Mouse (Mus musculus) kidney, adult 2 months (tissue): ENCODE measurements around the gene Rnf220. TPM values are rescaled to one million over a fixed set of nuclear protein-coding genes. Genes with fewer than 3 reads are reported as not detected.

Experiments
- DNase-seq: peaks from one replicate; pipeline ENCODE4 v3.0.0; 2021
- H3K27ac ChIP-seq: fragments of 200-500 bp; 2 replicates; pipeline ENCODE4 v1.5.1; 2012; ENCODE audit warnings: low read depth, low read length, control low read depth, inconsistent platforms; ENCODE audit not compliant: insufficient read depth
- H3K27me3 ChIP-seq: fragments of 200-500 bp; replicated peaks from 2 replicates; pipeline ENCODE4 v1.6.1; 2012; ENCODE audit warnings: mild to moderate bottlenecking, moderate library complexity, low read length, inconsistent platforms; ENCODE audit not compliant: control insufficient read depth, insufficient read depth
- H3K36me3 ChIP-seq: fragments of 200-500 bp; 2 replicates; pipeline ENCODE4 v1.6.1; 2012; ENCODE audit warnings: mild to moderate bottlenecking, moderate library complexity, low read length, inconsistent platforms; ENCODE audit not compliant: control insufficient read depth, insufficient read depth
- H3K4me1 ChIP-seq: fragments of 200-500 bp; 2 replicates; pipeline ENCODE4 v1.6.1; 2011; ENCODE audit warnings: low read length; ENCODE audit not compliant: control insufficient read depth, insufficient read depth
- H3K4me3 ChIP-seq: fragments of 200-500 bp; 2 replicates; pipeline ENCODE4 v1.5.1; 2011; ENCODE audit warnings: mild to moderate bottlenecking, low read depth, low read length, control low read depth; ENCODE audit not compliant: insufficient read depth
- CTCF ChIP-seq: fragments of 200-500 bp; conservative IDR thresholded peaks from 2 replicates; pipeline ENCODE4 v1.5.1; 2011; ENCODE audit warnings: low read depth, mild to moderate bottlenecking, control low read depth, low read length, moderate library complexity, mixed read lengths; ENCODE audit not compliant: insufficient read depth, insufficient read length
- POLR2A ChIP-seq: fragments of 200-500 bp; IDR thresholded peaks from one replicate; pipeline ENCODE4 v1.6.1; 2011; ENCODE audit warnings: low read depth, low read length, control low read depth
- WGBS: fragments of 180-500 bp; shearing (Covaris S2); methylation state at CpG from one replicate; pipeline ENCODE4 v1.1.7; 2018; 5-methylcytosine and 5-hydroxymethylcytosine counted together
- polyA plus RNA-seq: library from polyadenylated mRNA; depleted of rRNA; stranded (reverse); fragments of >200 nt; gene quantifications from 2 replicates; pipeline ENCODE4 v1.2.3, GENCODE M21; 2012

Rnf220 gene
- polyA plus RNA-seq, 1 experiment: 70.7 TPM

DNA sequence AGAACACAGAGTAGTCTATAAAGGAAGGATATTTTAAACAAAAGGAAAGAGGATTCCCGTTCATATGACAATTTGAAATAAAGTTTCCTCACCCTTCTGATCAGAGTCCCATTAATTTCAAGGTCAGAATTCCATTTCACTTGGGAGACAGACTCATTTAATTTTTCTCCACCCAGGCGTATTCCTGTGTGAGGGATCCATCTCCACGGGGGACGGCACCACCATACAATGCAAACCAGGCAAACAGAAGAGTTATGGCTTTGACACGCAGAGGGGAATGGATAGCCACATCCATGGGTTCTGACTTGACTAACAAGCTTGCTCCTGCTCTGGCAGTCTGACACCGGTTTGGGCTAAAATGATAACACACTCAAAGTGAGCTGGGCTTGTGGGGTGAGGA is 9.4 kb downstream of the Rnf220 start:
- no peak for DNase-seq

DNA sequence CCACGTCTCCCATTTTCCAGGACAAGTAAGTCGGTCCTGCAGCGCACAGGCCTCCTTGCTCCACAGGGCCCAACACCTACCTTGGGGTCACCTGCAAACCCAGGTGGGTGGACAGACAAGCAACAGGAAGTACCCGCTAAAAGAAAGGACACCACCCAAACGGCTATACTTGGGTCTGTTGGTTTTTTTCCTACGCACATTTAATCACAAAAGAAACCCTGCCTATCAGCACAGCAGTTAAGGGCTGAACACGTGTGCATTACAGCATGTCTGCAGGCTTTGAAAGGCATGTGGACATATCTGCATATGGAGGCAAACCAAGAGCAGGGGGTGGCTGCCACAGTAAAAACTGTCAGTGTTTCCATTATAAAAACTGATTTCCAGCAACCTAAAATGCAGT is 10.7 kb downstream of the Rnf220 start:
- Histone ChIP-seq H3K27ac (no peak overlapping the region), H3K27me3 (peaks cover 2% of the 10 kb centered on the region; the same call in 1 of the 2 replicates), H3K36me3 (no peaks in the 10 kb centered on the region), H3K4me3 (no peak overlapping the region), H3K4me1 (0 out of 2 replicates have a peak, but pooled peaks cover 2% of the 10 kb centered on the region)
- DNase-seq: no peak
- TF ChIP-seq CTCF (no peak), POLR2A (no peak)
- WGBS: 82% methylated on average over 7 of the region's 7 CpGs

More for the DNA sequence above, 9.4 kb downstream of the Rnf220 start:
- H3K27me3 ChIP-seq: peaks cover 3% of the 10 kb centered on the region; the same call in 1 of the 2 replicates
- no peaks in the 10 kb centered on the region for H3K36me3 ChIP-seq
- 0 out of 2 replicates have a peak, but pooled peaks cover 2% of the 10 kb centered on the region for H3K4me1 ChIP-seq
- H3K27ac ChIP-seq: no peak overlapping the region
- no peak for TF ChIP-seq CTCF
- TF ChIP-seq POLR2A: no peak
- 67% methylated on average over 6 of the region's 6 CpGs for WGBS
- H3K4me3 ChIP-seq: no peak overlapping the region

DNA sequence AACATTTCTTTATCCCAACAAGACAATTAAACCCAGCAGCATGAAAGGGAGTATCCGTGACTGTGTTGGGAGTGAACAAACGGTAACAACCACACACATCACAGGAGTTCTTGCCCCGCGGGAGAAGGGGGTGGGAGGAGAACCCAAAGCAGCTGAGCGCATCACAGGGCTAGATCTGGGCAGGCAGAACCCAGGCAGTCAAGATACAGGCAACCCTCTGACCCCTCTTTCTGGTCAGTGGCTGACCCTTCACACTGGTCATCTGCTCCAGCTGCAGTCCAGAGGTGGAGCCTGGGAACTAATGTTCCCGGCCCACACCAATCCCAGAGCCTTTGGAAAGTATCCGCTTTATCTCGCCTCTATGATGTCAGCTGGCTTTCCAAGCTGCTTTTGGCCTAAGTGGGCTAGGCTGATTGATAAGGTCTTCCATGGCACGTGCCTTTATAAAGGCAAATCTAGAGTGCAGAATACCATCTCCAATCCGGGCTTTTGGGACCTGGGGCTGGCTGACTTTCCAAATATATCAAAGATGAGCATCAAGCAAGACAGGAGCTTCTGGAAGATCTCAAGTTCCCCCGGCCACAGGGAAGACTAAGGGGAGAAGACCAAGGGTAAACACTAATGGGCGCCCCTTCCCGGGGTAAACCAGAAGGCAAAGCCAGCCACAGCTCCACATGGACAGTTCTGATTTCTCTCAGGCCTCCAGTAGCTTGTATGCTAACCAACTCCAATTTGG is 11.6 kb downstream of the Rnf220 start:
- 45% methylated on average over 13 of the region's 13 CpGs for WGBS
- no peak overlapping the region for H3K27ac ChIP-seq
- H3K36me3 ChIP-seq: no peaks in the 10 kb centered on the region
- peaks cover 2% of the 10 kb centered on the region; the same call in 1 of the 2 replicates for H3K27me3 ChIP-seq
- H3K4me3 ChIP-seq: no peak overlapping the region
- TF ChIP-seq POLR2A: no peak
- H3K4me1 ChIP-seq: 0 out of 2 replicates have a peak, but pooled peaks cover 2% of the 10 kb centered on the region
- no peak for DNase-seq

GRCm38 (mm10) chr4:117484256-117485044 is 12.4 kb downstream of the Rnf220 start:
- TF ChIP-seq CTCF (no peak), POLR2A (no peak)
- H3K27me3 ChIP-seq: peaks cover 2% of the 10 kb centered on the region; the same call in 1 of the 2 replicates
- peak; percentile 24 for DNase-seq

DNA sequence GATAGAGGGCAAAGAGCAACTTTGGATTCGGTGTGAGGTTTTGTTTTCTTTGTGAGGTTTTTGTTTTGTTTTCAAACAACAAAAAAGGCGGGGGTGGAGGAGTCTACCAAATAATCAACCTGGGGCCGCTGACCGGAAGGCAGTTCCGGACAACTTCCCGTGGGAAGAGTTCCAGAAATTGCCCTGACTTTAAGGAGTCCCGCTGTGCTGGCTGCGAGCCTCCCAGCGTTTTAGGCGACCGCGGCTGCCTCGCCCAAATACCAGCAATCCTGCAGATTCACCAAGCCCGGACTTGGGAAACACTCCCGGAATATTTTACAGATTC is 13.0 kb downstream of the Rnf220 start:
- peak; percentile 76 for DNase-seq
- H3K4me3 ChIP-seq: peak overlapping the region; percentile 42
- no peak overlapping the region for H3K27ac ChIP-seq
- H3K4me1 ChIP-seq: 0 out of 2 replicates have a peak, but pooled peaks cover 2% of the 10 kb centered on the region
- TF ChIP-seq CTCF (no peak), POLR2A (no peak)
- WGBS: under 1% methylated on average over 15 of the region's 15 CpGs
- no peaks in the 10 kb centered on the region for H3K36me3 ChIP-seq
- peaks cover 2% of the 10 kb centered on the region; the same call in 1 of the 2 replicates for H3K27me3 ChIP-seq

More at GRCm38 (mm10) chr4:117484256-117485044, 12.4 kb downstream of the Rnf220 start:
- Histone ChIP-seq H3K4me3 (peak overlapping the region; percentile 42), H3K4me1 (0 out of 2 replicates have a peak, but pooled peaks cover 2% of the 10 kb centered on the region), H3K36me3 (no peaks in the 10 kb centered on the region), H3K27ac (no peak overlapping the region)
- 1% methylated on average over 69 of the region's 69 CpGs for WGBS

GRCm38 (mm10) chr4:117482103-117482502 is 14.7 kb downstream of the Rnf220 start:
- no peaks in the 10 kb centered on the region for H3K36me3 ChIP-seq
- DNase-seq: no peak

More at GRCm38 (mm10) chr4:117482103-117482502, 14.7 kb downstream of the Rnf220 start:
- 92% methylated on average over 5 of the region's 5 CpGs for WGBS
- Histone ChIP-seq H3K27me3 (peaks cover 2% of the 10 kb centered on the region; the same call in 1 of the 2 replicates), H3K4me1 (0 out of 2 replicates have a peak, but pooled peaks cover 2% of the 10 kb centered on the region), H3K27ac (no peak overlapping the region), H3K4me3 (no peak overlapping the region)
- no peak for TF ChIP-seq POLR2A
- TF ChIP-seq CTCF: no peak
